Mouse (Mus musculus) E14TG2a.4 (cell line): ENCODE measurements around the gene Cracr2a.

ENCODE experiments used
- CTCF ChIP-seq: conservative IDR thresholded peaks from 2 replicates; pipeline ENCODE4 v1.5.1; 2014; ENCODE audit warnings: low read length
- NANOG ChIP-seq: IDR thresholded peaks from 2 replicates; pipeline ENCODE4 v1.6.1; 2014; ENCODE audit warnings: borderline replicate concordance, low read length, mixed read lengths

GRCm38 (mm10) chr6:127539226-127539625, 21.9 kb upstream of the Cracr2a start:
- TF ChIP-seq NANOG (no peak), CTCF (no peak)
